Mouse (Mus musculus) hematopoietic stem cell, adult 5-6 weeks (primary cell): Measurements from ENCODE around the gene Pdgfc. TPM values are rescaled to one million over a fixed set of nuclear protein-coding genes. Genes with fewer than 3 reads are reported as not detected.

ENCODE experiments used
- ATAC-seq, 2 experiments: fragments of 125-278 bp in 1 of 2; replicated peaks in 1 of 2; 2 replicates each; pipeline ENCODE4 v1.8.0; 2016 to 2017; ENCODE audit warnings: inconsistent platforms in 2 of 2, mild to moderate bottlenecking in 2 of 2, moderate number of reproducible peaks in 2 of 2, low read depth in 1 of 2, moderate TSS enrichment in 1 of 2; ENCODE audit not compliant: low FRiP score in 2 of 2, poor library complexity in 2 of 2, severe bottlenecking in 2 of 2, insufficient read depth in 1 of 2, low TSS enrichment in 1 of 2
- total RNA-seq: library from RNA; stranded (forward); fragments of 172-1452, 232-1000 nt; gene quantifications from 2 replicates; pipeline ENCODE4 v1.2.3, GENCODE M21; 2017

Gene Pdgfc
- total RNA-seq, 1 experiment from 2014 or later, result not detected

- no peak for ATAC-seq
Observed at GRCm38 (mm10) chr3:81197644-81198043, 161.4 kb downstream of the Pdgfc start.

- ATAC-seq, result no peak
Observed at GRCm38 (mm10) chr3:81200647-81201046, 164.4 kb downstream of the Pdgfc start.

- peak; percentile 42 to 69; a peak in 3 of 4 replicates for ATAC-seq
Observed at GRCm38 (mm10) chr3:81205201-81205600, 169.0 kb downstream of the Pdgfc start.

GRCm38 (mm10) chr3:81208246-81208645 is 172.0 kb downstream of the Pdgfc start:
- no peak for ATAC-seq

- no peak for ATAC-seq
Observed at GRCm38 (mm10) chr3:81211147-81211546, 174.9 kb downstream of the Pdgfc start.

GRCm38 (mm10) chr3:81211666-81212065 is 175.4 kb downstream of the Pdgfc start:
- ATAC-seq, result no peak

- no peak for ATAC-seq
Observed at GRCm38 (mm10) chr3:81215547-81216118, 179.4 kb downstream of the Pdgfc start.

GRCm38 (mm10) chr3:81221682-81222081 is 185.5 kb downstream of the Pdgfc start:
- ATAC-seq, result no peak

- ATAC-seq, result no peak
Observed at GRCm38 (mm10) chr3:81228344-81228743, 192.1 kb downstream of the Pdgfc start.

- ATAC-seq, result no peak
Observed at GRCm38 (mm10) chr3:81242697-81243590, 206.7 kb downstream of the Pdgfc start.

GRCm38 (mm10) chr3:81243591-81243990 is 207.4 kb downstream of the Pdgfc start:
- ATAC-seq, result no peak

GRCm38 (mm10) chr3:81262801-81263200 is 226.6 kb downstream of the Pdgfc start:
- no peak for ATAC-seq

Other genes with a start within 250 kb of the Pdgfc start
- 1.9 and 6.9 TPM in 2 replicates for gene Gria2, start 233.6 kb upstream of the Pdgfc start, total RNA-seq
- not detected in 2 replicates for gene Glrb, start 122.8 kb upstream of the Pdgfc start, total RNA-seq